Mouse (Mus musculus) lung, embryonic 16.5 days (tissue): ENCODE measurements around the gene Garem2. TPM values are rescaled to one million over a fixed set of nuclear protein-coding genes. Genes with fewer than 3 reads are reported as not detected.

ENCODE experiments used
- ATAC-seq: fragments of 200-750 bp; cut with Nextera tagmentation; 2 replicates; pipeline ENCODE4 v1.8.0; 2017; ENCODE audit warnings: low read depth, mild to moderate bottlenecking, moderate library complexity
- H3K27ac ChIP-seq: fragments of 300-500 bp; sonication (generic); 2 replicates; pipeline ENCODE4 v1.5.1; 2014; ENCODE audit warnings: mild to moderate bottlenecking, control low read depth, low read length
- H3K27me3 ChIP-seq: fragments of 300-500 bp; sonication (generic); 2 replicates; pipeline ENCODE4 v1.6.1; 2014; ENCODE audit warnings: low read depth, low read length, mixed read lengths; ENCODE audit not compliant: control insufficient read depth, insufficient read depth
- H3K36me3 ChIP-seq: fragments of 300-500 bp; sonication (generic); 2 replicates; pipeline ENCODE4 v1.6.1; 2014; ENCODE audit warnings: low read length; ENCODE audit not compliant: control insufficient read depth, insufficient read depth
- H3K4me1 ChIP-seq: fragments of 300-500 bp; sonication (generic); replicated peaks from 2 replicates; pipeline ENCODE4 v1.6.1; 2014; ENCODE audit warnings: low read length, mixed read lengths; ENCODE audit not compliant: control insufficient read depth, insufficient read depth
- H3K4me2 ChIP-seq: fragments of 300-500 bp; sonication (generic); 2 replicates; pipeline ENCODE4 v1.6.1; 2014; ENCODE audit warnings: low read depth, low read length, control low read depth
- H3K4me3 ChIP-seq: fragments of 300-500 bp; sonication (generic); 2 replicates; pipeline ENCODE4 v1.5.1; 2014; ENCODE audit warnings: mild to moderate bottlenecking, low read length, control low read depth
- H3K9ac ChIP-seq: fragments of 300-500 bp; sonication (generic); 2 replicates; pipeline ENCODE4 v1.6.1; 2014; ENCODE audit warnings: low read length, control low read depth
- H3K9me3 ChIP-seq: fragments of 300-500 bp; sonication (generic); 2 replicates; pipeline ENCODE4 v1.6.1; 2016; ENCODE audit warnings: low read length; ENCODE audit not compliant: control insufficient read depth
- WGBS: fragments of 180-500 bp; shearing (Covaris S2); extraction: QIAGEN DNeasy Blood & Tissue Kit; methylation state at CpG from one replicate; pipeline ENCODE4 v1.1.7; 2014; 5-methylcytosine and 5-hydroxymethylcytosine counted together
- polyA plus RNA-seq: library from polyadenylated mRNA; unstranded; fragments of >200 nt; fragmentation: Nextera tagmentation; extraction: Ambion mirVana; gene quantifications from 2 replicates; pipeline ENCODE4 v1.2.1, GENCODE M21; 2015

The Garem2 gene
- polyA plus RNA-seq, 1 experiment from 2014 or later: 0.10 TPM

GRCm38 (mm10) chr5:30108233-30108632 is 3.3 kb downstream of the Garem2 start:
- H3K27ac ChIP-seq: no peak overlapping the region
- no peaks in the 10 kb centered on the region for H3K9me3 ChIP-seq
- H3K4me2 ChIP-seq: no peak overlapping the region
- peaks cover 23% of the 10 kb centered on the region for H3K4me1 ChIP-seq
- H3K9ac ChIP-seq: no peak overlapping the region
- ATAC-seq: no peak
- 70% methylated on average over 6 of the region's 6 CpGs for WGBS
- H3K27me3 ChIP-seq: peaks cover 72% of the 10 kb centered on the region
- H3K36me3 ChIP-seq: no peaks in the 10 kb centered on the region
- H3K4me3 ChIP-seq: no peak overlapping the region

- Histone ChIP-seq H3K4me2 (no peak overlapping the region), H3K4me1 (peaks cover 29% of the 10 kb centered on the region), H3K27me3 (peaks cover 70% of the 10 kb centered on the region), H3K4me3 (no peak overlapping the region), H3K9ac (no peak overlapping the region), H3K36me3 (no peaks in the 10 kb centered on the region), H3K27ac (no peak overlapping the region), H3K9me3 (no peaks in the 10 kb centered on the region)
- ATAC-seq: no peak
- WGBS: 64% methylated on average over 2 of the region's 2 CpGs
These were observed 4.9 kb downstream of the Garem2 start for GRCm38 (mm10) chr5:30109899-30110298.

GRCm38 (mm10) chr5:30110371-30111060 is 5.6 kb downstream of the Garem2 start:
- WGBS: 11% methylated on average over 20 of the region's 22 CpGs
- H3K4me1 ChIP-seq: peaks cover 24% of the 10 kb centered on the region
- no peaks in the 10 kb centered on the region for H3K9me3 ChIP-seq
- ATAC-seq: no peak
- H3K4me2 ChIP-seq: peak overlapping the region; percentile 57
- H3K27me3 ChIP-seq: peaks cover 65% of the 10 kb centered on the region
- no peaks in the 10 kb centered on the region for H3K36me3 ChIP-seq
- no peak overlapping the region for H3K9ac ChIP-seq
- peak overlapping the region; percentile 32 for H3K4me3 ChIP-seq
- H3K27ac ChIP-seq: no peak overlapping the region

GRCm38 (mm10) chr5:30111126-30111525 is 6.2 kb downstream of the Garem2 start:
- H3K27me3 ChIP-seq: peaks cover 65% of the 10 kb centered on the region
- H3K36me3 ChIP-seq: no peaks in the 10 kb centered on the region
- H3K4me3 ChIP-seq: peak overlapping the region; percentile 32
- peaks cover 22% of the 10 kb centered on the region for H3K4me1 ChIP-seq
- 3% methylated on average over 18 of the region's 18 CpGs for WGBS
- ATAC-seq: peak; percentile 35
- no peak overlapping the region for H3K27ac ChIP-seq
- H3K9ac ChIP-seq: peak overlapping the region; percentile 41
- no peaks in the 10 kb centered on the region for H3K9me3 ChIP-seq
- peak overlapping the region; percentile 57 for H3K4me2 ChIP-seq

GRCm38 (mm10) chr5:30111771-30112170 is 6.8 kb downstream of the Garem2 start:
- Histone ChIP-seq H3K9me3 (no peaks in the 10 kb centered on the region), H3K4me2 (no peak overlapping the region), H3K27me3 (peaks cover 58% of the 10 kb centered on the region), H3K36me3 (peaks cover under 1% of the 10 kb centered on the region; the same call in 1 of the 2 replicates), H3K4me3 (no peak overlapping the region), H3K27ac (no peak overlapping the region), H3K4me1 (peaks cover 22% of the 10 kb centered on the region), H3K9ac (no peak overlapping the region)
- no peak for ATAC-seq
- 67% methylated on average over 3 of the region's 3 CpGs for WGBS

GRCm38 (mm10) chr5:30112533-30113068 is 7.6 kb downstream of the Garem2 start:
- 88% methylated on average over 3 of the region's 3 CpGs for WGBS
- H3K27me3 ChIP-seq: peaks cover 50% of the 10 kb centered on the region

GRCm38 (mm10) chr5:30113881-30114760 is 9.2 kb downstream of the Garem2 start:
- peak; percentile 88 for ATAC-seq
- H3K4me2 ChIP-seq: peak overlapping the region; percentile 97
- no peak overlapping the region for H3K27ac ChIP-seq
- peak overlapping the region; percentile 61 for H3K4me3 ChIP-seq
- WGBS: 1% methylated on average over 90 of the region's 103 CpGs
- no peaks in the 10 kb centered on the region for H3K9me3 ChIP-seq
- peaks cover 10% of the 10 kb centered on the region for H3K36me3 ChIP-seq
- H3K9ac ChIP-seq: peak overlapping the region; percentile 70
- peaks cover 22% of the 10 kb centered on the region for H3K4me1 ChIP-seq
- H3K27me3 ChIP-seq: peaks cover 44% of the 10 kb centered on the region

More at GRCm38 (mm10) chr5:30112533-30113068, 7.6 kb downstream of the Garem2 start:
- H3K9me3 ChIP-seq: no peaks in the 10 kb centered on the region
- H3K4me2 ChIP-seq: no peak overlapping the region
- H3K27ac ChIP-seq: no peak overlapping the region
- H3K4me3 ChIP-seq: no peak overlapping the region
- H3K4me1 ChIP-seq: peaks cover 22% of the 10 kb centered on the region
- ATAC-seq: no peak
- H3K9ac ChIP-seq: no peak overlapping the region
- H3K36me3 ChIP-seq: peaks cover 2% of the 10 kb centered on the region; the same call in 1 of the 2 replicates

GRCm38 (mm10) chr5:30114761-30115140 is 9.8 kb downstream of the Garem2 start:
- Histone ChIP-seq H3K27me3 (peaks cover 44% of the 10 kb centered on the region), H3K4me1 (peaks cover 22% of the 10 kb centered on the region), H3K9ac (peak overlapping the region; percentile 70), H3K4me3 (peak overlapping the region; percentile 61), H3K27ac (no peak overlapping the region), H3K36me3 (peaks cover 16% of the 10 kb centered on the region), H3K4me2 (peak overlapping the region; percentile 97), H3K9me3 (no peaks in the 10 kb centered on the region)
- under 1% methylated on average over 28 of the region's 28 CpGs for WGBS
- ATAC-seq: no peak; the same call in 1 of the 2 replicates

GRCm38 (mm10) chr5:30115718-30116117 is 10.8 kb downstream of the Garem2 start:
- H3K27me3 ChIP-seq: peaks cover 40% of the 10 kb centered on the region
- no peak for ATAC-seq
- no peak overlapping the region for H3K4me3 ChIP-seq
- peaks cover 24% of the 10 kb centered on the region for H3K36me3 ChIP-seq
- no peak overlapping the region for H3K4me2 ChIP-seq
- no peak overlapping the region for H3K9ac ChIP-seq
- WGBS: 34% methylated on average over 10 of the region's 10 CpGs
- H3K27ac ChIP-seq: no peak overlapping the region
- peaks cover 17% of the 10 kb centered on the region for H3K4me1 ChIP-seq
- no peaks in the 10 kb centered on the region for H3K9me3 ChIP-seq
